Mouse (Mus musculus): ENCODE data around the gene Fam171a2.

DNA sequence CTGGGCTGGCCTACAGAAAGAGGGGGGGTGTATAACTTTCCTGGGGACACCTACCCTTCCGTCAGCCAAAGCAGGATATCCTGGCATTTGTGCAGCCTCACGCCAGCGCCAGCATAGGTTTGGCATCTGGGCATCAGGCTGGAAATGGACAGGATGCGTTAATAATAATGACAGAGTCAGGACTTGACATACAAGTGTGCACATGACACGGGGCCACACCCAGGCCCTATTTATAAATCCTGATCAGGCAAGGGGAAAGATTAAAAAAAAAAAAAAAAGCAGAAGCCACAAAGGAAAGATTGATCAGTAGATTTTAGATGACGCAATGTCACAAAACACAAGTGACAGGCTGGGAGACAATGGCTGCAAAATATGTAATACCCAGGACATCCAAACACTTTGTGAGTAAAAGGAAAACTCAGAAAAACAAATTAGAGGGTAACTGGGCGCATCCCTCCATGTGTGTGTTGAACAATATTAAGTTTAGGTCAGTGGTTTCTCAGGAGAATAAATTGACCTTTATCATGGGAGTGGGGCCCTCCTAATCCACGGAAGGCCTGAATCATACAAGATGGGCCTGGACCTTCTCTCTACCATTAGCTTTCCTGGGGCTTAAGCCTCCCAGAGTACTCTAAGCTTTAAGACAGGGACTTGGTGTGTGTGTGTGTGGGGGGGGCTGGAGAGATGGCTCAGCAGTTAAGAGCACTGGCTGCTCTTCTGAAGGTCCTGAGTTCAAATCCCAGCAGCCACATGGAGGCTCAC is 21.7 kb downstream of the Fam171a2 start:
- no peak for TF ChIP-seq CTCF (IDR thresholded peaks at IDR 0.05; ENCODE audit: insufficient read depth, low read length)
- no peak for TF ChIP-seq POLR2A (IDR thresholded peaks at IDR 0.05; ENCODE audit: borderline replicate concordance, extremely low read depth, low read depth, low read length)
